Mouse (Mus musculus) gastrocnemius, postnatal 14 days (tissue): ENCODE measurements at regions not wholly inside any gene's neighbourhood (a gene's known extent, or its start where the extent isn't known, plus 50 kb on each side); places are given as distances from the start of the nearest gene placed in this dataset.

ENCODE experiments used
- DNase-seq: peaks from one replicate; pipeline ENCODE4 v3.0.0; 2021; ENCODE audit warnings: mixed read lengths
- intact Hi-C: fragments of 180-260 bp; cut with DNase I; formaldehyde crosslinking; loops from one replicate; pipeline ENCODE4 v1.15.1; 2025; ENCODE audit warnings: low total_unique reads

- no peak for DNase-seq
- intact Hi-C loops = no loop called here
Measured at GRCm38 (mm10) chr8:89185314-89185713, 141.4 kb upstream of the Sall1 start.

- no peak for DNase-seq
- intact Hi-C loops = no loop called here
Measured at GRCm38 (mm10) chr8:89175631-89176030, 131.7 kb upstream of the Sall1 start.

DNA sequence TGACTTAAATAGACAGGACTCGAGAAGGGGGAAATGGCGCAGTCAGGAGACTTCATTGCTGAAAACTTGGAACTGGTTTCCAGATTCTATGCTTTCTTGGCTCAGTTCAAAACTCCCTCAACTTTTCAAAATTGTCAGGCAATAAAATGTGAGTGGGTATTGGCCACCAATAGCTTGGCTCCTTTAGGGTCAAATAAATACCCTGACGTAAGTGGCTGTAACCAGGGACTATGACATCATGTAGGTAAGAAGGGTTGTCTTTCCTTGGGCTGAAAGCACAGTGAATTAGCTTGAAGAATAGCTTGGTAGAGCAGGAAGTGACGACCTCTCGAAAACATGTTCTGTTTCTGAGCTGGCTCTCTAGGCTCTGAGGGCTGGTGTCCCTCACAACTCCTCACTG is 127.6 kb upstream of the Sall1 start:
- no peak for DNase-seq
- intact Hi-C loops = no loop called here

- no peak for DNase-seq
- intact Hi-C loops = no loop called here
Measured at GRCm38 (mm10) chr8:89169484-89169883, 125.5 kb upstream of the Sall1 start.

GRCm38 (mm10) chr8:89167026-89167425 is 123.1 kb upstream of the Sall1 start:
- intact Hi-C loops = no loop called here
- DNase-seq = no peak

DNA sequence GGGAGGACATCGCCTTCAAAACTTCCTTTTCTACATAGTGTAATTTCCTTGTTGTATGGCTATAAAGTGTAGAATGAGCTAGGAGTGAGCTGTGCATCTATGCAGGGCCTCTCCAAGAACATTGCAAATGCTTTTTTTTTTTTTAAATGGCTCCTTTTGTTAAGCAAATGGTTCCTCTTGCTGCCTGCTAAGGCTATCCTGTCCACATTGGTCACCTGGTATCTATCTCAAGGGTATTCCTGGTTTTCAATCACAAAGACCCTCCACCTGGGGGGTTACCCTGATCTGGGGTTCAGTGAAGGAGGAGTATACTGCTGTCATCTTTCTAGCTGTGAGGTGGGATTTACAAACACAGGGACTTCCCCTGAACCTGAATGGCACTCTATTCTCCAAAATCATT is 112.9 kb upstream of the Sall1 start:
- intact Hi-C loops = no loop called here
- DNase-seq = no peak

GRCm38 (mm10) chr8:89153605-89154004 is 109.6 kb upstream of the Sall1 start:
- intact Hi-C loops = no loop called here
- no peak for DNase-seq

GRCm38 (mm10) chr8:89152867-89153595 is 109.1 kb upstream of the Sall1 start:
- intact Hi-C loops = no loop called here
- no peak for DNase-seq

GRCm38 (mm10) chr8:89152331-89152730 is 108.4 kb upstream of the Sall1 start:
- intact Hi-C loops = no loop called here
- no peak for DNase-seq

DNA sequence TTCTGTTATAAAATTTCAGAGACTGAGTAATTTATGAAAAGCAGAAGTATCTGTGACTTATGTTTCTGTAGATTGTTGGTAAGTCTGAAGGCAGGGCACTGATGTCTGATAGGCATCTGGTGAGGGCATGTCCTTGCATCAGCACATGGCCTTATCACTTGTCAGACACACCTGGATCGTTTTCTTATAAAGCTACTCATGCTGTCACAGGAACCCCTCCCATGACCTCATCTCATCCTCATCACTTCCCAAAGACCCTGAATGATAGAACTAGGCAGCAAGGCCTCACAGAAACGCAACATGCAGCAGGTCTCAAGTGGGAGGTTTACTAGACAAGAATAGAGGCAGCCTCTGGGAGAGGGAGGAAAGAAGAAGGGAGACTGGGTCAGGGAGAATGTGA is 107.0 kb upstream of the Sall1 start:
- intact Hi-C loops = no loop called here
- no peak for DNase-seq

DNA sequence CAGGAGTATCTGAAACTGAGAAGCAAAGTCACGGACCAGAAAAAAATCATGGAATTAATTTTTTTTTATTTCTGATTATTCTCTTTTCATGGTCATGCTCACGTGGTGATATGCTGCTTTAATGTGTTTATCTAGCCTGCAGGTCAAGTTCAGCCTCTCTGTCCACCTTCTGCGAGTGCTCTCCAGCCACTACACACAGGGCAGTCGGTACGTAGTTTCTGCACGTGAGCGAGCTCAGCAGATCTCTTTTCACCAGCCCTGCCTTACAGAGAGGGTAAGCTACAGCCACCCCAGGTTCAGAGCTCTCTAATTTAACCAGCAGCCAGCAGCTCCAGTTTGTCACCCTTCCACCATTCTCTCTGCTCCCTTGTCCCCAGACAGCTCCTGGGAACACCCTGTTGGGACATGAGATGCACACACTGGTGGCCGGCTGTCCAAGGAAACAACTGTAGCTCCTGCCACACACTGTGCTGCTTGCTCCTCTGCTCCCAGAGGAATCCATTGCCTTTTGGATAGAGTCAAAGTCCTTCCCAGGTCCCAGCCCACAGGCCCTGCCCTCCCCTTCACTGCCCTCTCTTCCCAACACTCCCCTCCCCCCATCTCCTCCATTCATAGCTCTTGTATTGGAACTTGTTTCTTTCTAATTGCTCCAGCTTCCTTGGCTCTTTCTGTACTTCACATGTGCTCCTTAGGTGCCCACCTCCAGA is 97.7 kb upstream of the Sall1 start:
- no peak for DNase-seq
- intact Hi-C loops = no loop called here

- no peak for DNase-seq
- intact Hi-C loops = no loop called here
Measured at GRCm38 (mm10) chr8:89139876-89140275, 95.9 kb upstream of the Sall1 start.

DNA sequence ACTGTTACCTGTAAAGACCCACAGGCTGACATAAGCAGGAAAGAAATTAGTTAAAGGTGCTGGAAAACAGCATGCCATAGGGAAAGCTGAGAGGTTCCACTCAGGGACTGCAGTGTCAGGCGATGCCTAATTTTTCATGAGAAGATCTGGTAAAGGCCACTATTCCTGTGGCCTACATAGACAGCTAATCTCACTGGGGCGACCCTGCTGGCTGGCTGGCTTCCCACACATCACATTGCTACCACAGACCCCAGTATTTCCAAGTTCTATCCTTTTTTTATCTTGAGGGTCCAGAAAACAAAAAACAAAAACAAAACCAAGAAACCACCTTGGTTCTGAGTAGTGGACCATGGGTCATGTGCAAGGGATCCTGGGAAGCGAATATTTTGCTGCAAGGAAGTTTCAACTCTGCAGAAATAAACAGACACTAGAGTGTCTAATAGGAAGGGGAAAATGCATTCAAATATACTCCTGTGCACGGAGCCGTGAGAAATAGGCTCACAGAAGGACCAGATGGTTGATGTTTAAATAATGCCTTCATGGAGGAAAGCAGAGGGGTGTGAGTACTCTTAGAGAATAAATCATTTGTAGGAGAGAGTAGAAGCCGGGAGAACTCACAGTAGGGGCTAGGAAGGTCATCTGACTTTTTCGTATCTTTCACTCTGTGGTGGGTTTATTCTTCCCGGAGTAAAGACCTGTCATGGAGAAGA is 94.6 kb upstream of the Sall1 start:
- DNase-seq = no peak
- intact Hi-C loops = no loop called here

GRCm38 (mm10) chr8:89134581-89135484 is 90.9 kb upstream of the Sall1 start:
- DNase-seq = no peak
- intact Hi-C loops = no loop called here

DNA sequence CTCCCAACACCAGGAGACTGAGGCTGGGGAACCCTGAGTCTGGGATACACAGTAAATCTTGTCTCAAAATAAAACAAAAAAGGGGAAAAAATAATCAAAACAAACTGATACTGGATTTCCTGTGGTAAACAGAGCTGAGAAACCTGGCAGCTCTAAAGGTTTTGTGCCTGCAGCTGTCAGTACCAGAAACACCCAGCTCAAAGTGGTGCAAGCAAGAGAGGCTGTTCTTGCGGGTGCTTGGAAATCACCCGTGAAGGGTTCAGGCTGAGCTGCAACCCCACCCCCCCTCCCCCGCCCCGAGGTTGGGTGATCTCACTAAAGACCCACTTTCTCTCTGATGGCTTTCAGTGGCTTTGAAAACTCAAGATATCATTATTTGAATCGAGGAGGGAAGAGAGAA is 90.1 kb upstream of the Sall1 start:
- DNase-seq = no peak
- intact Hi-C loops = no loop called here

GRCm38 (mm10) chr8:89121051-89121450 is 77.1 kb upstream of the Sall1 start:
- DNase-seq = no peak
- intact Hi-C loops = no loop called here

DNA sequence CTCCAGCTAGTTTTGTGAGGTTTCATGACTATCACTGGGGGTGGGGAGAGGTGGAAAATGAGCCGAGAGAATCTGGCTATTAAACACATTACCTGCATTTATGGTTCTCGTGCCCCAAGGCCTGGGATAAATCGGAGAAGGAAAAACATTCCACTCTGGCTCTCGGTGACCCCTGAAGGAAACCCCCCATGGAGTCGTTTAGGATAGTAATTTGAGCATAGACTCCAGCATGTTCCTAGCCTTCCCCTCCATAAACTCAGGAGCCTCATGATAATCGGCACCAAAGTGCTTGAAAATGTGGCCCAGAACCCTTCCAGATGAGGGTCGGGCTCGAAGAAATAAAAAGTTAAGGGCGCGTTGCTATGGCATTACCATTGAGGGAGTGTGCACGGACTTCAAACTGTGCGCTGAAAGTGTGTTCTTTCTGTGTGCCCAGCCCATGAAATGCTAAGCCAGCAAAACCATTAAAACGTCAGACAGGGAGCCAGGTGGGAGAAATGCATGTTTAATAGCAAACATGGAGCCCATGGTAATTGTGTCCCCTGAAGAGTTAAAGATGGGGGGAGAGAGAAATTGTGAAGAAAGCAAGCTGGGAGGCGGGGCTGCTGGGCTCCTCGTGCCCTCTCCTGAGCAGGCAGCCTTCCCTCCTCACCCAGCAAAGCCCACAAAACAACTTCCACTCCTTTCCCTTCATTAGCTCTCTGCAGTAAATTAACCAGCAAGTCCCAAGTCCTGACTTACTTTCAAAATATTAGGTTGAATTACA is 64.1 kb upstream of the Sall1 start:
- intact Hi-C loops = no loop called here

GRCm38 (mm10) chr8:89106346-89106745 is 62.4 kb upstream of the Sall1 start:
- no peak for DNase-seq
- intact Hi-C loops = no loop called here

More for the DNA sequence above, 64.1 kb upstream of the Sall1 start:
- no peak for DNase-seq

DNA sequence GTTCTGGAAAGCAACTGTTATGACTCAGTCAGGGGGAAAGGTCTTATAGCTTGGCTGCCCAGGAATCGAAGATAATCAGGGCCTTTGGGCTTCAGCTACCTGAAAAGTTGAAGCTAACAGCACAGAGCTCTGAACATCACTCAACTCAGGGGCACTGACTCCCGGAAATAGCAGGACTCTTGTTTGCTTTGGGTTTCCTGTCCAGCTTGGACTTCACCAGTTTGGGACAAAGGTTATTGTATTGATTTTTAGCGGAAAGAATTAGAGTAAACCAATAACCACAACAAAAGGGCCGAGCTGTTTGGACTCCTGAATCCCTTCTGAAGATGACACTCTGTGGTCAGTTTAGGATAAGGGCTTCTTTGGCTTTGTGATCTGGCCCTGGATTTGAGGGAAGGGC is 53.4 kb upstream of the Sall1 start:
- intact Hi-C loops = no loop called here
- no peak for DNase-seq
